Mouse (Mus musculus) kidney, adult 2 months (tissue): ENCODE data around the gene Hyls1.

ENCODE experiments used
- CTCF ChIP-seq: fragments of 200-500 bp; conservative IDR thresholded peaks from 2 replicates; pipeline ENCODE4 v1.5.1; 2011; ENCODE audit warnings: low read depth, mild to moderate bottlenecking, control low read depth, low read length, moderate library complexity, mixed read lengths; ENCODE audit not compliant: insufficient read depth, insufficient read length
- POLR2A ChIP-seq: fragments of 200-500 bp; IDR thresholded peaks from one replicate; pipeline ENCODE4 v1.6.1; 2011; ENCODE audit warnings: low read depth, low read length, control low read depth

DNA sequence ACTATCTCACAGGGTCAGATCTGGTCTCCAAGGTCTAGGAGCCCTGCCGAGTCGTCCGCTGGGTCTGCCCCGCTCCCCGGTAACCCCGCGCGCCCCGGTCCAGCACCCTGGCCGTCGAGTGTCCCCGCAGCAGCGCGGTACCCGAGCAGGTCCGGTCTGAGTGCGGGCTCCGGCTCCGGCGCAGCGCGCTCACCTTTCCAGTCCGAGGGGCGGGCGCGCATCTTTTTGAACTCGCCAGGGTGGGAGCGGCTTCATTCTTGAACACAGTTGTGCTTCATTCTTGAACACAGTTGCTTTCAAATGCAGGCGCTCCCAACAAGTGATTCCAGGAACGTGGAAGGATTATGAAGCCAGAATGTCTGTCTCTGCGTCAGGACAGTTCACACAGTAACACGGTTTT lies 4.2 kb upstream of the Hyls1 start:
- no peak for TF ChIP-seq POLR2A
- TF ChIP-seq CTCF, result no peak
